Mouse (Mus musculus) 416B (cell line): ENCODE data around the gene Hsd11b2.

Experiments
- DNase-seq: peaks from one replicate; pipeline ENCODE4 v3.0.0; 2011; ENCODE audit warnings: low read depth

Hsd11b2 gene

GRCm38 (mm10) chr8:105527110-105527509 is 8.6 kb downstream of the Hsd11b2 start:
- DNase-seq = peak; percentile 18

GRCm38 (mm10) chr8:105528206-105528605 is 9.7 kb downstream of the Hsd11b2 start:
- no peak for DNase-seq

GRCm38 (mm10) chr8:105529271-105529670 is 10.7 kb downstream of the Hsd11b2 start:
- DNase-seq = no peak

- peak; percentile 74 for DNase-seq
Measured at GRCm38 (mm10) chr8:105531774-105532173, 13.2 kb downstream of the Hsd11b2 start.

- no peak for DNase-seq
Measured at GRCm38 (mm10) chr8:105533439-105533838, 14.9 kb downstream of the Hsd11b2 start.

- peak; percentile 79 for DNase-seq
Measured at GRCm38 (mm10) chr8:105533892-105534329, 15.4 kb downstream of the Hsd11b2 start.

GRCm38 (mm10) chr8:105536546-105536945 is 18.0 kb downstream of the Hsd11b2 start:
- DNase-seq = no peak

- DNase-seq = peak; percentile 97
Measured at GRCm38 (mm10) chr8:105537011-105537677, 18.6 kb downstream of the Hsd11b2 start.

GRCm38 (mm10) chr8:105538940-105539339 is 20.4 kb downstream of the Hsd11b2 start:
- no peak for DNase-seq

- no peak for DNase-seq
Measured at GRCm38 (mm10) chr8:105542032-105542656, 23.6 kb downstream of the Hsd11b2 start.

- DNase-seq = no peak
Measured at GRCm38 (mm10) chr8:105542808-105543207, 24.3 kb downstream of the Hsd11b2 start.

GRCm38 (mm10) chr8:105543703-105544102 is 25.1 kb downstream of the Hsd11b2 start:
- DNase-seq = no peak

- DNase-seq = no peak
Measured at GRCm38 (mm10) chr8:105544544-105545205, 26.1 kb downstream of the Hsd11b2 start.

GRCm38 (mm10) chr8:105545249-105545648 is 26.7 kb downstream of the Hsd11b2 start:
- DNase-seq = no peak

- no peak for DNase-seq
Measured at GRCm38 (mm10) chr8:105546384-105547350, 28.1 kb downstream of the Hsd11b2 start.

GRCm38 (mm10) chr8:105549506-105549905 is 31.0 kb downstream of the Hsd11b2 start:
- DNase-seq = no peak

- DNase-seq = no peak
Measured at GRCm38 (mm10) chr8:105550083-105550482, 31.5 kb downstream of the Hsd11b2 start.

- DNase-seq = no peak
Measured at GRCm38 (mm10) chr8:105552032-105552431, 33.5 kb downstream of the Hsd11b2 start.

- peak; percentile 60 for DNase-seq
Measured at GRCm38 (mm10) chr8:105552824-105553223, 34.3 kb downstream of the Hsd11b2 start.

- peak; percentile 80 for DNase-seq
Measured at GRCm38 (mm10) chr8:105554087-105554486, 35.5 kb downstream of the Hsd11b2 start.

- DNase-seq = no peak
Measured at GRCm38 (mm10) chr8:105555230-105555629, 36.7 kb downstream of the Hsd11b2 start.

- no peak for DNase-seq
Measured at GRCm38 (mm10) chr8:105562863-105563262, 44.3 kb downstream of the Hsd11b2 start.
